Mouse (Mus musculus): Measurements from ENCODE around the gene Nup160.

GRCm38 (mm10) chr2:90717948-90718347 is 40.9 kb downstream of the Nup160 start:
- TF ChIP-seq CTCF (IDR thresholded peaks at IDR 0.05; ENCODE audit: control insufficient read depth, insufficient read depth, insufficient read length) (no peak), USF1 (IDR thresholded peaks at IDR 0.05; ENCODE audit: low read depth) (no peak), FOSL1 (IDR thresholded peaks at IDR 0.05; ENCODE audit: insufficient read depth, low read length, poor library complexity, severe bottlenecking) (no peak), MAX (IDR thresholded peaks at IDR 0.05) (no peak), MYOG (IDR thresholded peaks at IDR 0.05; ENCODE audit: control insufficient read depth, extremely low read depth, insufficient read length) (no peak), MYOD1 (IDR thresholded peaks at IDR 0.05; ENCODE audit: control insufficient read depth, insufficient read length, low read depth) (no peak)
